Mouse (Mus musculus) spleen, adult 2 months (tissue): Measurements from ENCODE around the gene Tanc1. TPM values are rescaled to one million over a fixed set of nuclear protein-coding genes. Genes with fewer than 3 reads are reported as not detected.

Source experiments
- DNase-seq, 2 experiments: peaks; one replicate each; pipeline versions ENCODE4 v3.0.0 to v3.0.0-alpha.2; 2012 to 2021; ENCODE audit warnings: low spot score in 2 of 2, low read depth in 1 of 2
- H3K27ac ChIP-seq: fragments of 200-500 bp; 2 replicates; pipeline ENCODE4 v1.5.1; 2012; ENCODE audit warnings: low read length, inconsistent platforms; ENCODE audit not compliant: insufficient read depth
- H3K27me3 ChIP-seq: fragments of 200-500 bp; 2 replicates; pipeline ENCODE4 v1.6.1; 2012; ENCODE audit warnings: mild to moderate bottlenecking, moderate library complexity, low read length, inconsistent platforms; ENCODE audit not compliant: control insufficient read depth, insufficient read depth
- H3K36me3 ChIP-seq: fragments of 200-500 bp; 2 replicates; pipeline ENCODE4 v1.6.1; 2012; ENCODE audit warnings: mild to moderate bottlenecking, low read length, inconsistent platforms; ENCODE audit not compliant: control insufficient read depth, insufficient read depth
- H3K4me1 ChIP-seq: fragments of 200-500 bp; 2 replicates; pipeline ENCODE4 v1.6.1; 2011; ENCODE audit warnings: inconsistent platforms; ENCODE audit not compliant: control insufficient read depth, insufficient read depth, insufficient read length
- H3K4me3 ChIP-seq: fragments of 200-500 bp; 2 replicates; pipeline ENCODE4 v1.5.1; 2011; ENCODE audit warnings: mild to moderate bottlenecking, inconsistent platforms; ENCODE audit not compliant: insufficient read depth, insufficient read length; ENCODE audit errors: extremely low read depth
- CTCF ChIP-seq: fragments of 200-500 bp; IDR thresholded peaks from 2 replicates; pipeline ENCODE4 v1.5.1; 2011; ENCODE audit warnings: mild to moderate bottlenecking, inconsistent platforms; ENCODE audit not compliant: insufficient read depth, insufficient read length, insufficient replicate concordance; ENCODE audit errors: extremely low read depth
- POLR2A ChIP-seq: fragments of 200-500 bp; IDR thresholded peaks from 2 replicates; pipeline ENCODE4 v1.6.1; 2011; ENCODE audit warnings: low read depth, low read length, inconsistent platforms
- WGBS: fragments of 180-500 bp; shearing (Covaris S2); methylation state at CpG from one replicate; pipeline ENCODE4 v1.1.7; 2018; 5-methylcytosine and 5-hydroxymethylcytosine counted together
- polyA plus RNA-seq: library from polyadenylated mRNA; depleted of rRNA; stranded (reverse); fragments of >200 nt; gene quantifications from 2 replicates; pipeline ENCODE4 v1.2.3, GENCODE M21; 2012

Tanc1 gene
- polyA plus RNA-seq, 1 experiment, result 5.5 TPM

DNA sequence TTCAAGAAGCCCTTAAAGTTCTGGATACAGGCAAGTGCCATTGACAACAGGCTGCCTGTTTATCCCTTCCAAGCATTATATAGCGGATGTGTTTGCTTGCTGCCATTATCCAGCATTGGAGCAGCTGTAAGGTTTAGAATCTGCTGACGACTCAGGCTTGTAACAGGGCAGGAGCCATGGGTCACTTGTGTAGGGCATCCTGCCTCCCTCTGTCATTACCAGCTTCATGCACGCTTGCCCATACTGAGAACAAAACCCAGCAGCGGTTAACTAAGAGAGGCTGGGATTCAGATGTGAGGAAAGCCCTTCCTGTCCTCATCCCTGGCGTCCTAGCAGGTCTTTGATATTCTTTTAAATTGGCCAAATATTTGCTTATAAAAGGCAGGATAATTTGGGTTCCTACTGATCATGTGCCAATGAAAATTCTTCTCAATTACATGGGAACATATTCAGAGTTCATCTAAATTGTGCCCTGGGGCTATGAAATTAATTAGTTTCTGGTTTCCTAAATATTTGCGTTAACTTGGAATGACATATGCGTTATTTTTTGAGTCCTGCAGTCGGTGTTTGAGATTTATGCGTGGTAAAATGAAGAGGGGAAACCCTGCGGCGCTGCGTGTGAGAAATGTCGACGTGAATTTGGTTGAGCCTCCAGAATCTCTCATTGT, 113.8 kb downstream of the Tanc1 start:
- no peak for TF ChIP-seq CTCF
- TF ChIP-seq POLR2A, result no peak
- DNase-seq, result no peak
- Histone ChIP-seq H3K36me3 (no peaks in the 10 kb centered on the region), H3K4me3 (no peak overlapping the region), H3K4me1 (no peaks in the 10 kb centered on the region), H3K27ac (no peak overlapping the region), H3K27me3 (no peaks in the 10 kb centered on the region)
- WGBS, result 89% methylated on average over 14 of the region's 14 CpGs

- no peak overlapping the region for H3K4me3 ChIP-seq
- WGBS, result 82% methylated on average over 3 of the region's 3 CpGs
These were observed 120.0 kb downstream of the Tanc1 start for GRCm38 (mm10) chr2:59731831-59732230.

DNA sequence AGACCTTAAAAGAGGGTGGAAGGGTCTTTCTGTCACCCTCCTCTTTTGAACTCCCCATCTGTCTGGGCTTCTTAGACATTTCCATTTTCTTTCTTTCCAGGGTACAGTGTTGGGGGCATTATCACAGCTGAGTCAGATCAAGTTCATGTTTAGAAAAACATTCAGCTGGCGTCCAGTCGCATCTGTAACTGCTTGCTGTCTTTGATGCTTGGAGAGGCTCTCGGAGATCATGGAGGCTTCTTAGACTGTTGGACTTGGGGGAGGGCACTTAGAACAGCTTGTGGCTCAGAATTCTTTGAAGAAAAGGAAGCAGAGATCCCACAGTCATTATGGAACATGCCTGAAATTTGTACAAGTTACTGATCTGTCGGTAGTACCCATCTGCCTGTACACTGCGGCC, 121.6 kb downstream of the Tanc1 start:
- Histone ChIP-seq H3K4me3 (no peak overlapping the region), H3K4me1 (no peaks in the 10 kb centered on the region), H3K36me3 (no peaks in the 10 kb centered on the region), H3K27ac (no peak overlapping the region), H3K27me3 (no peaks in the 10 kb centered on the region)
- no peak for DNase-seq
- TF ChIP-seq POLR2A (no peak), CTCF (no peak)
- WGBS, result 89% methylated on average over 5 of the region's 5 CpGs

More at GRCm38 (mm10) chr2:59731831-59732230, 120.0 kb downstream of the Tanc1 start:
- Histone ChIP-seq H3K36me3 (no peaks in the 10 kb centered on the region), H3K27me3 (no peaks in the 10 kb centered on the region), H3K27ac (no peak overlapping the region), H3K4me1 (no peaks in the 10 kb centered on the region)
- TF ChIP-seq CTCF (no peak), POLR2A (no peak)
- DNase-seq, result no peak

DNA sequence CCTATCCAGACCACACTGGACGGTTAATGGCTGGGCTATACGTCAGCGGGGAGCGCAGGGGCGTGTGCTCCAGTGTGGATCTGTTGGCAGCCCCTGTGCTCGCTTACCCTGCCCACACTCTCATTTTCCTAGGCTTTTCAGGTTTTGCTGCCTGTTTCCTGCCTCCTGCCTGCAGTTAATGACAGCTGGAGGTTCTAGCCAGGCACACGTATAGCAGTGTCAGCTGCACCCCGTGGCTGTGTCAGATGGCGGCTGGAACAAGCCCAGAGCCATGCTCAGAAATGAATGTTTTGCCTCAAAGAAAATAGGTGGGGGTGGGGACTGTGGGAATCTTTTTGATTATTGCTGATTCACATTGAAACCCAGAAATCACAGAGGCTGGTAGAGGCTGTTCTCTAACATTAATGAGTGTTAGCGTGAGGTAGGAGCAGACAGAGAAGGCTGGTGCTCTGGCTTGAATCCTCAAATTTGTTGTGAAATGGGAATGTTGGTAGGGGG, 124.6 kb downstream of the Tanc1 start:
- DNase-seq, result no peak
- Histone ChIP-seq H3K4me1 (no peaks in the 10 kb centered on the region), H3K27me3 (no peaks in the 10 kb centered on the region), H3K27ac (no peak overlapping the region), H3K36me3 (no peaks in the 10 kb centered on the region), H3K4me3 (no peak overlapping the region)
- WGBS, result 80% methylated on average over 10 of the region's 10 CpGs
- TF ChIP-seq POLR2A (no peak), CTCF (no peak)

DNA sequence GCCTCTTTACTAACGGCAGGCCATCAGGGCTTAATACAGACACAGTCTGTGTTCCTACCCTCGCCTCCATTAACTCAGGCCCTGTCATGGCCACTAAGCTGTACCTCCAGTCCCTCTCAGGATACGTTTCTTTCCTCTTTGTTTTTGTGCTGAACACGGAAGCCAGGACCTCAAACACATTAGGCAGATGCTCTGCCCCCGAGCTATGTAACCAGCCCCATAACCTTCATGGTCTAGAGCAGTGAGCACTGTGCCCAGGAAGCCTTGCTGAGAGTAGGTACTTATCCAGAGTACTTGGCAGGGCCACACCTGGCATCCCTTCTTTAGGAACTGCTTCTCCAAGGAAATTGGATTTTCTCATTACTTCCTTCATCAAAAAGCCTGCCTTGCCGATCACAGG, 125.5 kb downstream of the Tanc1 start:
- no peaks in the 10 kb centered on the region for H3K36me3 ChIP-seq
- 86% methylated on average over 6 of the region's 6 CpGs for WGBS
- no peak for TF ChIP-seq CTCF
- TF ChIP-seq POLR2A, result no peak
- no peak overlapping the region for H3K4me3 ChIP-seq
- no peaks in the 10 kb centered on the region for H3K4me1 ChIP-seq
- DNase-seq, result no peak
- H3K27me3 ChIP-seq, result no peaks in the 10 kb centered on the region
- no peak overlapping the region for H3K27ac ChIP-seq

- no peak for DNase-seq
- WGBS, result 95% methylated on average over 5 of the region's 5 CpGs
These were observed 126.5 kb downstream of the Tanc1 start for GRCm38 (mm10) chr2:59738356-59738755.

GRCm38 (mm10) chr2:59739036-59739435, 127.2 kb downstream of the Tanc1 start:
- Histone ChIP-seq H3K27ac (no peak overlapping the region), H3K4me3 (no peak overlapping the region), H3K27me3 (no peaks in the 10 kb centered on the region), H3K4me1 (no peaks in the 10 kb centered on the region), H3K36me3 (no peaks in the 10 kb centered on the region)
- WGBS, result 90% methylated on average over 8 of the region's 8 CpGs
- DNase-seq, result no peak
- TF ChIP-seq POLR2A (no peak), CTCF (no peak)

More at GRCm38 (mm10) chr2:59738356-59738755, 126.5 kb downstream of the Tanc1 start:
- Histone ChIP-seq H3K4me3 (no peak overlapping the region), H3K27ac (no peak overlapping the region), H3K36me3 (no peaks in the 10 kb centered on the region), H3K4me1 (no peaks in the 10 kb centered on the region), H3K27me3 (no peaks in the 10 kb centered on the region)
- TF ChIP-seq POLR2A, result no peak
- no peak for TF ChIP-seq CTCF
